In the genomic region with DNA sequence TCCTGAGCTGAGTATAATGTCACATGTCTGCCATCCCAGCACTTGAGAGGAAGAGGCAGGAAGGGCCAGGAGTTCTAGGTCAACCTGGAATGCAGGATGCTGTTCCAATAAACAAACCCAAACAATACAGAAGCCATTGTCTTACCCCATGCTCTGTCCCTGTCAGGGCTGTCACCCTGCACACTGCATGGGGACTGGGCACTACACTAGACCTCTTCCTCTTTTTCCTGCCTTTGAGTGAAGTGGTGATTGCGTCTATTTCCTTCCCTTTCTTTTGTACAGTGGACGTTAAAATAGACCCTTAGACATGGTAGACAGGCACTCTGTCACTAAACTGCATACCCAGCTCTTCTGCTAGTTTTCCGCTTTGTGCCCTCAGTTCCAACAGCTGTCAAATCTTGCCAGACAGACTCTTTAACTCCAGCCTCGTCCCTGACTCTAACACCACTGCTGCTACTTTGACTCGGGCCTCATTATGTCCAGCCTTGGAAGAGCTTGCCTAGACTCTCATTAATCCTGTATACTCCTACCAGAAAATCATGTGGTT, we compare ENCODE assay signal across 10 mouse cellular contexts. TPM values are rescaled to one million over a fixed set of nuclear protein-coding genes. Genes with fewer than 3 reads are reported as not detected.
A peak's percentile ranks its signal among the peaks of the same experiment; 100 is the strongest.
DNase-seq lines count a peak whose midpoint lies in the region; ATAC-seq and TF ChIP-seq lines count a peak whose summit lies in the region.
"Had no signal": no experiment of that assay in that cellular context is flagged by ENCODE, and none has a peak within 500 bp of the region (broad histone marks: within the 10 kb centered on the region; RNA-seq: fewer than 3 reads in every experiment).

No protein-coding gene starts in this region.

- H3K27ac ChIP-seq in heart, postnatal 0 days (ENCODE audit: low read depth), result peak overlapping the region; percentile 47
- H3K27ac ChIP-seq in spleen, adult 2 months (ENCODE audit: insufficient read depth, low read length), result peak overlapping the region; percentile 28
- peak overlapping the region; percentile 45; the same call in 1 of the 2 replicates for H3K27ac ChIP-seq in liver, embryonic 15.5 days (replicated peaks)
- no peak overlapping the region for H3K27ac ChIP-seq in midbrain, embryonic 13.5 days
- H3K27ac ChIP-seq: midbrain, embryonic 12.5 days had no signal

- no peak for TF ChIP-seq POLR2A in spleen, adult 2 months (IDR thresholded peaks at IDR 0.05; ENCODE audit: low read depth, low read length)

- H3K27me3 ChIP-seq in heart, postnatal 0 days (ENCODE audit: control insufficient read depth, insufficient read depth, low read length), result no peaks in the 10 kb centered on the region
- H3K27me3 ChIP-seq in spleen, adult 2 months (ENCODE audit: control insufficient read depth, insufficient read depth, low read length), result no peaks in the 10 kb centered on the region
- no peaks in the 10 kb centered on the region for H3K27me3 ChIP-seq in liver, embryonic 15.5 days
- no peaks in the 10 kb centered on the region for H3K27me3 ChIP-seq in splenic B cell, adult 2 months (ENCODE audit: control insufficient read depth, insufficient read depth, low read length, poor library complexity, severe bottlenecking)
- H3K27me3 ChIP-seq in midbrain, embryonic 13.5 days, result no peaks in the 10 kb centered on the region
- H3K27me3 ChIP-seq: midbrain, embryonic 12.5 days had no signal

- peaks cover 56% of the 10 kb centered on the region for H3K36me3 ChIP-seq in heart, postnatal 0 days (replicated peaks; ENCODE audit: control insufficient read depth, insufficient read depth, low read length)
- peaks cover 7% of the 10 kb centered on the region for H3K36me3 ChIP-seq in spleen, adult 2 months (ENCODE audit: control insufficient read depth, insufficient read depth, low read length)
- peaks cover 85% of the 10 kb centered on the region for H3K36me3 ChIP-seq in liver, embryonic 15.5 days (replicated peaks)
- H3K36me3 ChIP-seq in splenic B cell, adult 2 months (ENCODE audit: control insufficient read depth, insufficient read depth, low read length, poor library complexity, severe bottlenecking), result peaks cover 2% of the 10 kb centered on the region; the same call in 1 of the 2 replicates
- peaks cover 80% of the 10 kb centered on the region for H3K36me3 ChIP-seq in midbrain, embryonic 13.5 days

- H3K9me3 ChIP-seq in heart, postnatal 0 days (replicated peaks; ENCODE audit: control insufficient read depth, low read length), result no peaks in the 10 kb centered on the region
- H3K9me3 ChIP-seq in liver, embryonic 15.5 days (replicated peaks), result no peaks in the 10 kb centered on the region
- no peaks in the 10 kb centered on the region for H3K9me3 ChIP-seq in midbrain, embryonic 13.5 days
- H3K9me3 ChIP-seq: midbrain, embryonic 12.5 days had no signal

- ATAC-seq in heart, postnatal 0 days (ENCODE audit: insufficient read depth, low read depth), result no peak; the same call in 1 of the 2 replicates
- ATAC-seq in liver, embryonic 15.5 days (ENCODE audit: insufficient read depth), result peak; percentile 70
- no peak for ATAC-seq in midbrain, embryonic 13.5 days
- ATAC-seq: forebrain, postnatal 0 days had no signal

- no peak overlapping the region for H3K4me2 ChIP-seq in heart, postnatal 0 days (ENCODE audit: low read depth, low read length)
- H3K4me2 ChIP-seq in liver, embryonic 15.5 days, result peak overlapping the region; percentile 3; the same call in 1 of the 2 replicates
- no peak overlapping the region for H3K4me2 ChIP-seq in midbrain, embryonic 13.5 days (replicated peaks)
- H3K4me2 ChIP-seq: midbrain, embryonic 12.5 days had no signal

- TF ChIP-seq CTCF in heart, postnatal 0 days (IDR thresholded peaks at IDR 0.05; ENCODE audit: low read depth), result no peak
- no peak for TF ChIP-seq CTCF in spleen, adult 2 months (IDR thresholded peaks at IDR 0.05; ENCODE audit: extremely low read depth, insufficient read depth, insufficient read length, insufficient replicate concordance)

- no peak for TF ChIP-seq EP300 in heart, postnatal 0 days (IDR thresholded peaks at IDR 0.05; ENCODE audit: low read depth)

- H3K4me1 ChIP-seq in heart, postnatal 0 days (ENCODE audit: control insufficient read depth, insufficient read depth), result peaks cover 5% of the 10 kb centered on the region; the same call in 1 of the 2 replicates
- H3K4me1 ChIP-seq in spleen, adult 2 months (ENCODE audit: control insufficient read depth, insufficient read depth, insufficient read length), result no peaks in the 10 kb centered on the region; the same call in 1 of the 2 replicates
- H3K4me1 ChIP-seq in liver, embryonic 15.5 days (replicated peaks), result peaks cover 16% of the 10 kb centered on the region; the same call in 1 of the 2 replicates
- H3K4me1 ChIP-seq in midbrain, embryonic 13.5 days (replicated peaks), result no peaks in the 10 kb centered on the region
- H3K4me1 ChIP-seq: midbrain, embryonic 12.5 days had no signal

- DNase-seq in heart, postnatal 0 days (ENCODE audit: low spot score), result no peak
- DNase-seq in heart, postnatal 4 days, result no peak
- peak in 1 of 2 experiments; percentile 22 for DNase-seq in spleen, adult 2 months (ENCODE audit: low read depth in 1 of 2, low spot score in 2 of 2)
- no peak for DNase-seq in spleen, postnatal 10 days (ENCODE audit: low spot score in 2 of 2)
- DNase-seq in splenic B cell, adult 2 months (ENCODE audit: low read depth, low spot score), result peak; percentile 54
- no peak for DNase-seq in cerebellum, adult 11-12 months
- DNase-seq: forebrain, postnatal 0 days had no signal

- 67% methylated on average over 5 of the region's 5 CpGs for WGBS in heart, postnatal 0 days
- 32% methylated on average over 5 of the region's 5 CpGs for WGBS in spleen, adult 2 months
- WGBS in liver, embryonic 15.5 days (ENCODE audit: insufficient replicate concordance), result 49% methylated on average over 5 of the region's 5 CpGs
- WGBS in midbrain, embryonic 13.5 days, result 88% methylated on average over 5 of the region's 5 CpGs

- H3K9ac ChIP-seq in heart, postnatal 0 days (replicated peaks; ENCODE audit: low read depth, low read length), result no peak overlapping the region
- no peak overlapping the region for H3K9ac ChIP-seq in liver, embryonic 15.5 days
- H3K9ac ChIP-seq in midbrain, embryonic 13.5 days (replicated peaks), result no peak overlapping the region
- H3K9ac ChIP-seq: forebrain, postnatal 0 days; midbrain, embryonic 12.5 days had no signal

- H3K4me3 ChIP-seq in heart, postnatal 0 days (ENCODE audit: low read depth, low read length), result no peak overlapping the region
- no peak overlapping the region for H3K4me3 ChIP-seq in spleen, adult 2 months (ENCODE audit: extremely low read depth, insufficient read depth, insufficient read length)
- no peak overlapping the region for H3K4me3 ChIP-seq in liver, embryonic 15.5 days (replicated peaks)
- no peak overlapping the region for H3K4me3 ChIP-seq in midbrain, embryonic 13.5 days (replicated peaks)
- H3K4me3 ChIP-seq: midbrain, embryonic 12.5 days had no signal

RNA-seq across cellular contexts. Expression of a gene that starts 13.9 kb away (rescaled TPM):
- total RNA-seq in heart, postnatal 0 days (2014; rRNA removed; ENCODE audit: low replicate concordance), result 7.6 and 12.4 TPM in 2 replicates
- 16.4 and 17.0 TPM in 2 replicates for polyA plus RNA-seq in heart, postnatal 0 days (2015; fragmentation: Nextera tagmentation; extraction: Ambion mirVana)
- 10 to 100 TPM; 19.4 to 21.1 TPM for total RNA-seq in heart, postnatal 4 days (2021)
- 12.0 and 14.3 TPM in 2 replicates for polyA plus RNA-seq in spleen, adult 2 months (2012; rRNA removed)
- polyA plus RNA-seq in liver, embryonic 15.5 days (2015; fragmentation: Nextera tagmentation; extraction: Ambion mirVana), result 13.2 and 14.2 TPM in 2 replicates
- 49.4 and 50.3 TPM in 2 replicates for polyA plus RNA-seq in midbrain, embryonic 13.5 days (2015; fragmentation: Nextera tagmentation; extraction: Ambion mirVana)

RNA-seq across cellular contexts. Expression of a gene that starts 26.7 kb away (rescaled TPM):
- 7.5 and 8.4 TPM in 2 replicates for total RNA-seq in heart, postnatal 0 days (2014; rRNA removed; ENCODE audit: low replicate concordance)
- polyA plus RNA-seq in heart, postnatal 0 days (2015; fragmentation: Nextera tagmentation; extraction: Ambion mirVana), result 30.5 and 34.2 TPM in 2 replicates
- total RNA-seq in heart, postnatal 4 days (2021), result 10 to 100 TPM; 20.2 to 23.8 TPM
- 6.9 and 7.5 TPM in 2 replicates for polyA plus RNA-seq in spleen, adult 2 months (2012; rRNA removed)
- polyA plus RNA-seq in liver, embryonic 15.5 days (2015; fragmentation: Nextera tagmentation; extraction: Ambion mirVana), result 31.7 and 38.3 TPM in 2 replicates
- polyA plus RNA-seq in midbrain, embryonic 13.5 days (2015; fragmentation: Nextera tagmentation; extraction: Ambion mirVana), result 53.6 and 54.1 TPM in 2 replicates

RNA-seq across cellular contexts. Expression of a gene that starts 35.4 kb away (rescaled TPM):
- 28.7 and 43.3 TPM in 2 replicates for total RNA-seq in heart, postnatal 0 days (2014; rRNA removed; ENCODE audit: low replicate concordance)
- 48.1 and 52.4 TPM in 2 replicates for polyA plus RNA-seq in heart, postnatal 0 days (2015; fragmentation: Nextera tagmentation; extraction: Ambion mirVana)
- 10 to 100 TPM; 48.2 to 51.9 TPM for total RNA-seq in heart, postnatal 4 days (2021)
- 11.9 and 13.8 TPM in 2 replicates for polyA plus RNA-seq in spleen, adult 2 months (2012; rRNA removed)
- 26.2 and 28.6 TPM in 2 replicates for polyA plus RNA-seq in liver, embryonic 15.5 days (2015; fragmentation: Nextera tagmentation; extraction: Ambion mirVana)
- 146 and 149 TPM in 2 replicates for polyA plus RNA-seq in midbrain, embryonic 13.5 days (2015; fragmentation: Nextera tagmentation; extraction: Ambion mirVana)

RNA-seq across cellular contexts. Expression of a gene that starts 55.7 kb away (rescaled TPM):
- total RNA-seq in heart, postnatal 0 days (2014; rRNA removed; ENCODE audit: low replicate concordance), result 1.2 TPM in 1 of 2 replicates, not detected in the other
- polyA plus RNA-seq in heart, postnatal 0 days (2015; fragmentation: Nextera tagmentation; extraction: Ambion mirVana), result 2.9 and 3.9 TPM in 2 replicates
- 1 to 10 TPM; 1.2 to 1.5 TPM for total RNA-seq in heart, postnatal 4 days (2021)
- 1.2 and 2.0 TPM in 2 replicates for polyA plus RNA-seq in spleen, adult 2 months (2012; rRNA removed)
- 0.52 and 0.54 TPM in 2 replicates for polyA plus RNA-seq in liver, embryonic 15.5 days (2015; fragmentation: Nextera tagmentation; extraction: Ambion mirVana)
- polyA plus RNA-seq in midbrain, embryonic 13.5 days (2015; fragmentation: Nextera tagmentation; extraction: Ambion mirVana), result 0.58 and 0.92 TPM in 2 replicates
